Mouse (Mus musculus) MEL (cell line): ENCODE measurements around the gene Serpinb12. TPM values are rescaled to one million over a fixed set of nuclear protein-coding genes. Genes with fewer than 3 reads are reported as not detected.

Source experiments
- DNase-seq: peaks from one replicate; pipeline ENCODE4 v3.0.0; 2011; ENCODE audit warnings: low read depth, low spot score
- H3K27ac ChIP-seq: 2 replicates; pipeline ENCODE4 v1.5.1; 2012; ENCODE audit warnings: low read depth, mild to moderate bottlenecking, control low read depth, low read length, moderate library complexity; ENCODE audit not compliant: control insufficient read depth
- H3K27me3 ChIP-seq, 2 experiments: fragments of 150-350 bp in 1 of 2; sonication (generic) in 1 of 2; 2 replicates each; pipeline ENCODE4 v1.6.1; 2012; ENCODE audit warnings: low read length in 2 of 2, mild to moderate bottlenecking in 2 of 2, improper control_type of control experiment in 1 of 2, moderate library complexity in 1 of 2; ENCODE audit not compliant: insufficient read depth in 2 of 2, control insufficient read depth in 1 of 2
- H3K36me3 ChIP-seq, 2 experiments: 2 replicates each; pipeline ENCODE4 v1.6.1; 2012 to 2014; ENCODE audit warnings: low read length in 2 of 2, improper control_type of control experiment in 1 of 2, inconsistent platforms in 1 of 2, mild to moderate bottlenecking in 1 of 2; ENCODE audit not compliant: insufficient read depth in 2 of 2, control insufficient read depth in 1 of 2
- H3K4me1 ChIP-seq, 2 experiments: fragments of 150-350 bp in 1 of 2; sonication (generic) in 1 of 2; 2 replicates each; pipeline ENCODE4 v1.6.1; 2012; ENCODE audit warnings: low read length in 2 of 2, improper control_type of control experiment in 1 of 2, mild to moderate bottlenecking in 1 of 2; ENCODE audit not compliant: insufficient read depth in 2 of 2, control insufficient read depth in 1 of 2
- H3K4me3 ChIP-seq, 2 experiments: fragments of 150-350 bp in 1 of 2; sonication (generic) in 1 of 2; 2 replicates each; pipeline ENCODE4 v1.5.1; 2012; ENCODE audit warnings: low read depth in 2 of 2, low read length in 2 of 2, mild to moderate bottlenecking in 2 of 2, moderate library complexity in 2 of 2, control low read depth in 1 of 2, improper control_type of control experiment in 1 of 2; ENCODE audit not compliant: control insufficient read depth in 1 of 2, insufficient read depth in 1 of 2
- H3K79me2 ChIP-seq: 2 replicates; pipeline ENCODE4 v1.6.1; 2012; ENCODE audit warnings: mild to moderate bottlenecking, low read length, moderate library complexity; ENCODE audit not compliant: control insufficient read depth, poor library complexity, insufficient read depth
- H3K9ac ChIP-seq: 2 replicates; pipeline ENCODE4 v1.6.1; 2012; ENCODE audit warnings: low read depth, mild to moderate bottlenecking, control low read depth, low read length, moderate library complexity; ENCODE audit not compliant: control insufficient read depth, poor library complexity, severe bottlenecking
- H3K9me3 ChIP-seq: fragments of 150-350 bp; sonication (generic); replicated peaks from 2 replicates; pipeline ENCODE4 v1.6.1; 2012; ENCODE audit warnings: mild to moderate bottlenecking, low read length, improper control_type of control experiment, moderate library complexity; ENCODE audit not compliant: insufficient read depth
- BHLHE40 ChIP-seq: IDR thresholded peaks from 2 replicates; pipeline ENCODE4 v1.6.1; 2012; ENCODE audit warnings: low read depth, mild to moderate bottlenecking, inconsistent platforms, low read length, improper control_type of control experiment, borderline replicate concordance
- CHD2 ChIP-seq: IDR thresholded peaks from 2 replicates; pipeline ENCODE4 v1.6.1; 2011; ENCODE audit warnings: low read length, improper control_type of control experiment
- CTCF ChIP-seq, 3 experiments: IDR thresholded peaks in 2 of 3; conservative IDR thresholded peaks in 1 of 3; 2 replicates each; pipeline ENCODE4 v1.5.1; 2011 to 2012; ENCODE audit warnings: low read length in 3 of 3, low read depth in 2 of 3, mild to moderate bottlenecking in 2 of 3, improper control_type of control experiment in 1 of 3, inconsistent platforms in 1 of 3, mixed read lengths in 1 of 3, moderate library complexity in 1 of 3; ENCODE audit not compliant: control insufficient read depth in 1 of 3, insufficient read depth in 1 of 3, poor library complexity in 1 of 3, severe bottlenecking in 1 of 3
- E2F4 ChIP-seq: IDR thresholded peaks from 2 replicates; pipeline ENCODE4 v1.6.1; 2011; ENCODE audit warnings: low read depth, low read length, improper control_type of control experiment, borderline replicate concordance
- ELF1 ChIP-seq: IDR thresholded peaks from 2 replicates; pipeline ENCODE4 v1.6.1; 2014; ENCODE audit warnings: low read depth, mild to moderate bottlenecking, inconsistent platforms, low read length, improper control_type of control experiment, moderate library complexity
- GATA1 ChIP-seq: IDR thresholded peaks from 2 replicates; pipeline ENCODE4 v1.6.1; 2011; ENCODE audit warnings: low read depth, low read length, improper control_type of control experiment
- JUND ChIP-seq: IDR thresholded peaks from 2 replicates; pipeline ENCODE4 v1.6.1; 2011; ENCODE audit warnings: low read depth, mild to moderate bottlenecking, improper control_type of control experiment, low read length
- MAZ ChIP-seq: IDR thresholded peaks from 2 replicates; pipeline ENCODE4 v1.6.1; 2012; ENCODE audit warnings: low read depth, mild to moderate bottlenecking, inconsistent platforms, low read length, improper control_type of control experiment
- MXI1 ChIP-seq: IDR thresholded peaks from 2 replicates; pipeline ENCODE4 v1.6.1; 2011; ENCODE audit warnings: mild to moderate bottlenecking, low read depth, low read length, improper control_type of control experiment
- MYB ChIP-seq: IDR thresholded peaks from 2 replicates; pipeline ENCODE4 v1.6.1; 2011; ENCODE audit warnings: mild to moderate bottlenecking, low read depth, low read length, improper control_type of control experiment
- MYC ChIP-seq: IDR thresholded peaks from 2 replicates; pipeline ENCODE4 v1.6.1; 2011; ENCODE audit warnings: low read depth, mild to moderate bottlenecking, low read length, improper control_type of control experiment, moderate library complexity
- POLR2A ChIP-seq, 2 experiments: IDR thresholded peaks; 2 replicates each; pipeline ENCODE4 v1.6.1; 2011 to 2012; ENCODE audit warnings: low read length in 2 of 2, mild to moderate bottlenecking in 2 of 2, control low read depth in 1 of 2, improper control_type of control experiment in 1 of 2, low read depth in 1 of 2, moderate library complexity in 1 of 2; ENCODE audit not compliant: control insufficient read depth in 1 of 2, insufficient read depth in 1 of 2, poor library complexity in 1 of 2
- RAD21 ChIP-seq: IDR thresholded peaks from 2 replicates; pipeline ENCODE4 v1.6.1; 2011; ENCODE audit warnings: mild to moderate bottlenecking, low read depth, low read length, improper control_type of control experiment
- SIN3A ChIP-seq: IDR thresholded peaks from 2 replicates; pipeline ENCODE4 v1.6.1; 2012; ENCODE audit warnings: low read length, improper control_type of control experiment, inconsistent platforms
- TBP ChIP-seq: IDR thresholded peaks from 2 replicates; pipeline ENCODE4 v1.8.0; 2011; ENCODE audit warnings: low read depth, low read length, improper control_type of control experiment
- USF1 ChIP-seq: IDR thresholded peaks from 2 replicates; pipeline ENCODE4 v1.6.1; 2014; ENCODE audit warnings: low read depth, mild to moderate bottlenecking, inconsistent platforms, low read length, improper control_type of control experiment, moderate library complexity
- ZC3H11A ChIP-seq: IDR thresholded peaks from 2 replicates; pipeline ENCODE4 v1.6.1; 2012; ENCODE audit warnings: low read depth, mild to moderate bottlenecking, inconsistent platforms, low read length, improper control_type of control experiment
- ZNF384 ChIP-seq: IDR thresholded peaks from 2 replicates; pipeline ENCODE4 v1.6.1; 2012; ENCODE audit warnings: low read depth, mild to moderate bottlenecking, inconsistent platforms, low read length, improper control_type of control experiment
- polyA plus RNA-seq, 2 experiments: library from polyadenylated mRNA; stranded (reverse) in 1 of 2; unstranded in 1 of 2; fragments of >175 nt in 1 of 2; fragments of >200 nt in 1 of 2; gene quantifications; 2 replicates each; pipeline versions ENCODE4 v1.2.1 to v1.2.4; 2012; ENCODE audit warnings: low replicate concordance in 2 of 2, low read depth in 1 of 2; ENCODE audit not compliant: insufficient read length in 2 of 2, insufficient read depth in 1 of 2, missing spikeins in 1 of 2
- total RNA-seq: library from RNA; depleted of rRNA; stranded (reverse); fragments of 300-350 nt; gene quantifications from 2 replicates; pipeline ENCODE4 v1.2.3, GENCODE M21; 2012

The Serpinb12 gene
- total and polyA plus RNA-seq, 3 experiments: not detected

GRCm38 (mm10) chr1:106980684-106981083 is 46.4 kb downstream of the Serpinb12 start, which contains the start of gene Serpinb13:
Gene Serpinb13, plus strand, starts transcription at chr1:106980984.
- Histone ChIP-seq H3K27ac (no peak within 1 kb of the TSS), H3K9ac (no peak within 1 kb of the TSS), H3K79me2 (no peaks in the 10 kb centered on the region), H3K36me3 (no peaks in the 10 kb centered on the region), H3K4me1 (peaks cover 0 to 3% of the 10 kb centered on the region in 2 experiments; a peak in 1 of 4 replicates), H3K9me3 (no peaks in the 10 kb centered on the region)
- no peak for DNase-seq
- TF ChIP-seq MYC (no peak), TBP (no peak), CTCF (IDR thresholded peaks at IDR 0.05 in 2 of 3, conservative IDR thresholded peaks at IDR 0.05 in 1 of 3; ENCODE audit: control insufficient read depth in 1 of 3, insufficient read depth in 1 of 3, low read depth in 2 of 3, low read length in 3 of 3, poor library complexity in 1 of 3, severe bottlenecking in 1 of 3) (no peak), BHLHE40 (no peak), ZNF384 (no peak), RAD21 (no peak), JUND (no peak)
- TF ChIP-seq, all 39 proteins: peak for 0
- peaks cover 0 to 1% of the 10 kb centered on the region in 2 experiments; a peak in 1 of 4 replicates for H3K27me3 ChIP-seq
- H3K4me3 ChIP-seq: no peak within 1 kb of the TSS

- TF ChIP-seq MYB (no peak), E2F4 (no peak), SIN3A (no peak)
- no peak for DNase-seq
- no peak overlapping the region for H3K4me3 ChIP-seq
These were observed 48.8 kb downstream of the Serpinb12 start for GRCm38 (mm10) chr1:106983092-106983491.

GRCm38 (mm10) chr1:106983865-106984264 is 49.6 kb downstream of the Serpinb12 start:
- TF ChIP-seq MXI1: no peak
- no peak for TF ChIP-seq CHD2
- TF ChIP-seq MAZ: no peak
- no peak for TF ChIP-seq ZC3H11A
- no peak for TF ChIP-seq RAD21
- TF ChIP-seq GATA1: no peak
- no peak for TF ChIP-seq ELF1
- no peak for TF ChIP-seq BHLHE40
- TF ChIP-seq USF1: no peak; the same call in 1 of the 2 replicates
- no peak for TF ChIP-seq POLR2A (IDR thresholded peaks at IDR 0.05; ENCODE audit: control insufficient read depth in 1 of 2, insufficient read depth in 1 of 2, low read depth in 1 of 2, low read length in 2 of 2, poor library complexity in 1 of 2)
- Histone ChIP-seq H3K79me2 (no peaks in the 10 kb centered on the region), H3K27ac (no peak overlapping the region), H3K36me3 (no peaks in the 10 kb centered on the region), H3K4me3 (no peak overlapping the region), H3K9ac (no peak overlapping the region), H3K9me3 (no peaks in the 10 kb centered on the region), H3K4me1 (peaks cover 0 to 3% of the 10 kb centered on the region in 2 experiments; a peak in 1 of 4 replicates), H3K27me3 (peaks cover 0 to 1% of the 10 kb centered on the region in 2 experiments; a peak in 1 of 4 replicates)
- DNase-seq: peak; percentile 38

More at GRCm38 (mm10) chr1:106983092-106983491, 48.8 kb downstream of the Serpinb12 start:
- no peaks in the 10 kb centered on the region for H3K79me2 ChIP-seq
- no peak overlapping the region for H3K27ac ChIP-seq
- H3K9me3 ChIP-seq: no peaks in the 10 kb centered on the region
- H3K9ac ChIP-seq: no peak overlapping the region
- H3K36me3 ChIP-seq: no peaks in the 10 kb centered on the region
- peaks cover 0 to 3% of the 10 kb centered on the region in 2 experiments; a peak in 1 of 4 replicates for H3K4me1 ChIP-seq
- peaks cover 0 to 1% of the 10 kb centered on the region in 2 experiments; a peak in 1 of 4 replicates for H3K27me3 ChIP-seq
